Mouse (Mus musculus): ENCODE results near the gene Nek5.

Nek5 gene

DNA sequence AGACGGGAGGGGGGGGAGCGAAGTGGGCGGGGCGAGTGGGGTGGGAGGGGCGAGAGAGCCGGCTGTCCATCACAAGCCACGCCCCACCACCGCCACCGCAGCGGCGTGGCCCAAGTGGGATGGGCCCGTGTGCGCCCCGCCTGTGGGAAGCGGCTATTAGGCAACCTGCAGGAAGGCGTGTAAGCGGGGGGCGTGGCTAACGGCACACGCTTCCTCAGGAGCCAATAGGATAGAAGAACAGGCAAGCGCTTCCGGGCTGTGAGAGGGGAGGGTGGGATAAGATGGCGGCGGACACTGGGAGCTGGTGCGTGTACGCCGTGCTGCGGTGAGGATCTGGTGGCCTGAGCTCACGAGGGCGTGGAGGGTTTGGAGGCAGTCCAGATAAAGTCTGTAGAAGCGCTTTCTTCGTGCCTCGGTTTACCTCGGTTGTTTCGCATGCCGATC lies 64.4 kb downstream of the Nek5 start, which contains the start of gene Alg11:
Alg11 (plus strand) TSS at position 276 of the 444 bp plus-strand sequence.
- Histone ChIP-seq H3K27me3 (ENCODE audit: insufficient read depth, low read length) (peaks cover 38% of the 10 kb centered on the region), H3K9me3 (ENCODE audit: low read length) (peaks cover 3% of the 10 kb centered on the region; the same call in 1 of the 2 replicates), H3K36me3 (ENCODE audit: insufficient read depth, low read length) (peaks cover 38% of the 10 kb centered on the region), H3K4me3 (replicated peaks; ENCODE audit: low read length) (peak within 1 kb of the TSS; percentile 94), H3K4me1 (replicated peaks; ENCODE audit: low read depth, low read length) (peaks cover 23% of the 10 kb centered on the region)
- TF ChIP-seq NANOG (IDR thresholded peaks at IDR 0.05; ENCODE audit: borderline replicate concordance, low read length) (no peak), CTCF (conservative IDR thresholded peaks at IDR 0.05; ENCODE audit: low read length) (no peak), POU5F1 (IDR thresholded peaks at IDR 0.05; ENCODE audit: borderline replicate concordance, low read length) (no peak)

DNA sequence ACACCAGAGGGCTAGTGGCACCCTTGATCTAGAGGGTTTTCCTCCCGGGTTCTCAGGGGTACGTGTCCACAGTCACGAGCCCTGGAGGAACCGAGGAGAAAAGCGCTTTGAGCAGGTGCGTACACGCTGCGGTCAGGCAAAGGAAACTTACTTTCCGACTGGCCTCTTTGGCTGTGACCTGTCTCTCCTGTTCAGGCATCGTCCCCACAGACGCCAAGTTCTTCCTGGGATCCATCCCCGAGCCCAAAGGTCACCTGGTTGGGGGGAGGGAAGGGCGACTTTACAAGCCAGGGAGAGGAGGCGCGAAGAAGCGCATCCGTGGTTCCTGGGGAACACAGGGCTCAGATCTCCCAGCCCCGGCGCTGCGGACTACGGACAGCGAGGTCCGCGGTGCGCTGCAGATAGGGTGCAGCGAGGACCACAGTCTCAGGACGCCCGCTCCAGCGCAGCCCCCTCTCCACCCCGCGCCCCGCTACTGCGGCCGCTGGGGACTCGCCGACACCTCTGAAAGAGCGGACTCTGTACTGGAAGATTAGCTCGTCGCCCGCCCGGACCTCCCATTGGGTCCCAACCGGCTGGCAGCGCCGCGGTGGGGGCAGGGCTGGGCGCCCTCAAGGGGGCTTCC lies 64.9 kb downstream of the Nek5 start, which contains the start of gene Atp7b:
Atp7b (minus strand) TSS at position 485 of the 625 bp plus-strand sequence.
- H3K4me1 ChIP-seq (replicated peaks; ENCODE audit: low read depth, low read length), result peaks cover 25% of the 10 kb centered on the region
- TF ChIP-seq POU5F1 (IDR thresholded peaks at IDR 0.05; ENCODE audit: borderline replicate concordance, low read length) (no peak), NANOG (IDR thresholded peaks at IDR 0.05; ENCODE audit: borderline replicate concordance, low read length) (no peak), CTCF (conservative IDR thresholded peaks at IDR 0.05; ENCODE audit: low read length) (no peak)
- no peaks in the 10 kb centered on the region for H3K9me3 ChIP-seq (ENCODE audit: low read length)
- H3K27me3 ChIP-seq (ENCODE audit: insufficient read depth, low read length), result peaks cover 38% of the 10 kb centered on the region
- peak within 1 kb of the TSS; percentile 94 for H3K4me3 ChIP-seq (replicated peaks; ENCODE audit: low read length)
- peaks cover 33% of the 10 kb centered on the region for H3K36me3 ChIP-seq (ENCODE audit: insufficient read depth, low read length)

GRCm38 (mm10) chr8:22059153-22059738 lies 65.6 kb downstream of the Nek5 start:
- Histone ChIP-seq H3K36me3 (ENCODE audit: insufficient read depth, low read length) (peaks cover 26% of the 10 kb centered on the region), H3K27me3 (ENCODE audit: insufficient read depth, low read length) (peaks cover 38% of the 10 kb centered on the region), H3K4me3 (replicated peaks; ENCODE audit: low read length) (peak overlapping the region; percentile 94), H3K4me1 (replicated peaks; ENCODE audit: low read depth, low read length) (peaks cover 29% of the 10 kb centered on the region), H3K9me3 (ENCODE audit: low read length) (no peaks in the 10 kb centered on the region)
- no peak for TF ChIP-seq NANOG (IDR thresholded peaks at IDR 0.05; ENCODE audit: borderline replicate concordance, low read length)
- TF ChIP-seq POU5F1 (IDR thresholded peaks at IDR 0.05; ENCODE audit: borderline replicate concordance, low read length), result no peak
- no peak for TF ChIP-seq CTCF (conservative IDR thresholded peaks at IDR 0.05; ENCODE audit: low read length)

DNA sequence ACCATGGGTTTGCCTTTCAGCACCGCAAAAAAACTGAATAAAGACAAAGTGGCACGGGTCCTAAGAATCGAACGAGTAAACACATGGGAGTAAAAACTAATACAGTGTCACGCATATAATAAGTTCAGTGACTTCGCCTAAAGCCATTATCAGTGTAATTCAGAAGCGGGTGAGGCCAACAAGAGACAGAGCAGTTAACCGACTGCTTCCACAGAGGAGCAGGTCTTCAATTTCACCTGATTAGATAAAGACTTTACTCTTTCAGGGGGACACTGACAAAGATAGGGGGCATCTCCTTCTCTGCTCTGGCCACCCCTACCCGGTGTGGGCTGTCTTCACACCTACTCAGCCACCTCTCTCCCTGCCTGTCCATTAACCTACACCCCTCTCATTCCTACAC lies 66.5 kb downstream of the Nek5 start:
- H3K27me3 ChIP-seq (ENCODE audit: insufficient read depth, low read length), result peaks cover 38% of the 10 kb centered on the region
- peaks cover 29% of the 10 kb centered on the region for H3K4me1 ChIP-seq (replicated peaks; ENCODE audit: low read depth, low read length)
- H3K9me3 ChIP-seq (ENCODE audit: low read length), result no peaks in the 10 kb centered on the region
- H3K4me3 ChIP-seq (replicated peaks; ENCODE audit: low read length), result no peak overlapping the region
- TF ChIP-seq CTCF (conservative IDR thresholded peaks at IDR 0.05; ENCODE audit: low read length), result no peak
- peaks cover 17% of the 10 kb centered on the region for H3K36me3 ChIP-seq (ENCODE audit: insufficient read depth, low read length)

GRCm38 (mm10) chr8:22056850-22057249 lies 68.0 kb downstream of the Nek5 start:
- TF ChIP-seq CTCF (conservative IDR thresholded peaks at IDR 0.05; ENCODE audit: low read length), result no peak
- no peak for TF ChIP-seq NANOG (IDR thresholded peaks at IDR 0.05; ENCODE audit: borderline replicate concordance, low read length)
- no peak for TF ChIP-seq POU5F1 (IDR thresholded peaks at IDR 0.05; ENCODE audit: borderline replicate concordance, low read length)
- Histone ChIP-seq H3K36me3 (ENCODE audit: insufficient read depth, low read length) (peaks cover 2% of the 10 kb centered on the region), H3K27me3 (ENCODE audit: insufficient read depth, low read length) (peaks cover 38% of the 10 kb centered on the region), H3K9me3 (ENCODE audit: low read length) (no peaks in the 10 kb centered on the region), H3K4me1 (replicated peaks; ENCODE audit: low read depth, low read length) (peaks cover 21% of the 10 kb centered on the region), H3K4me3 (replicated peaks; ENCODE audit: low read length) (no peak overlapping the region)

DNA sequence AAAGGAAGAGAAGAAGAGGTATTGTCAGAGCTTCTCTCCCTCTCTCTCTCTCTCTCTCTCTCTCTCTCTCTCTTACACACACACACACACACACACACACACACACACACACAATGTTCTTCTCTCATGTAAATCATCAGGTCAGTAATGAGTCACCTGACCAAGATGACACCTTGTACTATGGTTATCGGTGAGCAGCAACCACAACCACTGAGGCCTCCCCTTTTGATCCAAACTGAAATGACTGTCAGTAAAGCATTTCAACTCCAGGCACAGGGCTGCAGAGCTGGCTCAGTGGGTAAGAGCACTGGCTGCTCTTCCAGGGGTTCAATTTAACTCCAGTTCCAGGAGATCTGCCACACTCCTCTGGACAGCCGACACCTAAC lies 69.4 kb downstream of the Nek5 start:
- Histone ChIP-seq H3K9me3 (ENCODE audit: low read length) (no peaks in the 10 kb centered on the region), H3K4me1 (replicated peaks; ENCODE audit: low read depth, low read length) (peaks cover 14% of the 10 kb centered on the region; the same call in 1 of the 2 replicates), H3K36me3 (ENCODE audit: insufficient read depth, low read length) (no peaks in the 10 kb centered on the region), H3K27me3 (ENCODE audit: insufficient read depth, low read length) (peaks cover 44% of the 10 kb centered on the region), H3K4me3 (replicated peaks; ENCODE audit: low read length) (no peak overlapping the region)
- TF ChIP-seq NANOG (IDR thresholded peaks at IDR 0.05; ENCODE audit: borderline replicate concordance, low read length), result no peak
- TF ChIP-seq POU5F1 (IDR thresholded peaks at IDR 0.05; ENCODE audit: borderline replicate concordance, low read length), result no peak
- no peak for TF ChIP-seq CTCF (conservative IDR thresholded peaks at IDR 0.05; ENCODE audit: low read length)

- Histone ChIP-seq H3K4me1 (replicated peaks; ENCODE audit: low read depth, low read length) (peaks cover 14% of the 10 kb centered on the region; the same call in 1 of the 2 replicates), H3K36me3 (ENCODE audit: insufficient read depth, low read length) (no peaks in the 10 kb centered on the region), H3K9me3 (ENCODE audit: low read length) (no peaks in the 10 kb centered on the region), H3K4me3 (replicated peaks; ENCODE audit: low read length) (no peak overlapping the region), H3K27me3 (ENCODE audit: insufficient read depth, low read length) (peaks cover 47% of the 10 kb centered on the region)
- TF ChIP-seq NANOG (IDR thresholded peaks at IDR 0.05; ENCODE audit: borderline replicate concordance, low read length) (no peak), CTCF (conservative IDR thresholded peaks at IDR 0.05; ENCODE audit: low read length) (no peak), POU5F1 (IDR thresholded peaks at IDR 0.05; ENCODE audit: borderline replicate concordance, low read length) (no peak)
These were observed 70.0 kb downstream of the Nek5 start for GRCm38 (mm10) chr8:22054674-22055491.
